Mouse (Mus musculus) CH12.LX (cell line): ENCODE data around the gene Pgam1. TPM values are rescaled to one million over a fixed set of nuclear protein-coding genes. Genes with fewer than 3 reads are reported as not detected.

Source experiments
- DNase-seq: peaks from one replicate; pipeline ENCODE4 v3.0.0-alpha.2; 2013; ENCODE audit errors: extremely low read depth
- H3K27ac ChIP-seq: 2 replicates; pipeline ENCODE4 v1.5.1; 2012; ENCODE audit warnings: low read depth, mild to moderate bottlenecking, control low read depth, moderate library complexity; ENCODE audit not compliant: insufficient read depth
- H3K27me3 ChIP-seq: replicated peaks from 2 replicates; pipeline ENCODE3; 2012; ENCODE audit warnings: inconsistent platforms
- H3K36me3 ChIP-seq, 2 experiments: replicated peaks in 1 of 2; 2 replicates each; pipeline versions ENCODE3 to v1.6.1; 2012; ENCODE audit warnings: inconsistent platforms in 1 of 2, low read length in 1 of 2, mild to moderate bottlenecking in 1 of 2, mixed read lengths in 1 of 2, moderate library complexity in 1 of 2; ENCODE audit not compliant: control insufficient read depth in 1 of 2, insufficient read depth in 1 of 2
- H3K4me1 ChIP-seq, 2 experiments: 2 replicates each; pipeline ENCODE4 v1.6.1; 2012; ENCODE audit warnings: inconsistent platforms in 1 of 2, moderate library complexity in 1 of 2; ENCODE audit not compliant: insufficient read depth in 2 of 2, control insufficient read depth in 1 of 2
- H3K4me2 ChIP-seq: 2 replicates; pipeline ENCODE4 v1.6.1; 2012; ENCODE audit warnings: low read depth, mild to moderate bottlenecking, control low read depth; ENCODE audit not compliant: poor library complexity, insufficient read depth, severe bottlenecking
- H3K4me3 ChIP-seq, 3 experiments: fragments of 150-350 bp in 1 of 3; sonication (generic) in 1 of 3; replicated peaks in 1 of 3; 2 replicates each; pipeline versions ENCODE3 to v1.5.1; 2011 to 2012; ENCODE audit warnings: low read depth in 2 of 3, low read length in 2 of 3, mild to moderate bottlenecking in 2 of 3, moderate library complexity in 2 of 3, control low read depth in 1 of 3, improper control_type of control experiment in 1 of 3, inconsistent platforms in 1 of 3, mixed read lengths in 1 of 3; ENCODE audit not compliant: poor library complexity in 1 of 3
- H3K79me2 ChIP-seq: replicated peaks from 2 replicates; pipeline ENCODE4 v1.6.1; 2012; ENCODE audit warnings: mild to moderate bottlenecking, moderate library complexity; ENCODE audit not compliant: control insufficient read depth, poor library complexity, insufficient read depth, severe bottlenecking; ENCODE audit errors: extremely low read depth
- H3K9ac ChIP-seq: 2 replicates; pipeline ENCODE4 v1.6.1; 2012; ENCODE audit warnings: low read depth, mild to moderate bottlenecking, control low read depth, moderate library complexity; ENCODE audit not compliant: insufficient read depth
- H3K9me3 ChIP-seq: replicated peaks from 2 replicates; pipeline ENCODE3; 2012; ENCODE audit warnings: low read length, inconsistent platforms, mixed read lengths
- BHLHE40 ChIP-seq: IDR thresholded peaks from 2 replicates; pipeline ENCODE4 v1.6.1; 2011; ENCODE audit warnings: mild to moderate bottlenecking, low read depth, low read length, improper control_type of control experiment
- CHD1 ChIP-seq: IDR thresholded peaks from 2 replicates; pipeline ENCODE4 v1.6.1; 2012; ENCODE audit warnings: low read depth, low read length, improper control_type of control experiment, inconsistent platforms
- CHD2 ChIP-seq: IDR thresholded peaks from 2 replicates; pipeline ENCODE4 v1.6.1; 2011; ENCODE audit warnings: low read length, improper control_type of control experiment
- CTCF ChIP-seq, 2 experiments: IDR thresholded peaks in 1 of 2; conservative IDR thresholded peaks in 1 of 2; 2 replicates each; pipeline ENCODE4 v1.5.1; 2011 to 2012; ENCODE audit warnings: low read depth in 2 of 2, low read length in 2 of 2, improper control_type of control experiment in 1 of 2, inconsistent platforms in 1 of 2, mild to moderate bottlenecking in 1 of 2, moderate library complexity in 1 of 2
- E2F4 ChIP-seq: IDR thresholded peaks from 2 replicates; pipeline ENCODE4 v1.6.1; 2011; ENCODE audit warnings: low read depth, low read length, improper control_type of control experiment; ENCODE audit not compliant: insufficient replicate concordance
- ELF1 ChIP-seq: IDR thresholded peaks from 2 replicates; pipeline ENCODE4 v1.6.1; 2014; ENCODE audit warnings: low read depth, mild to moderate bottlenecking, inconsistent platforms, low read length, improper control_type of control experiment
- EP300 ChIP-seq: IDR thresholded peaks from 2 replicates; pipeline ENCODE4 v1.6.1; 2011; ENCODE audit warnings: low read length, improper control_type of control experiment
- GABPA ChIP-seq: IDR thresholded peaks from 2 replicates; pipeline ENCODE4 v1.6.1; 2012; ENCODE audit warnings: low read depth, low read length, improper control_type of control experiment, inconsistent platforms; ENCODE audit not compliant: insufficient replicate concordance
- HCFC1 ChIP-seq: IDR thresholded peaks from 2 replicates; pipeline ENCODE4 v1.6.1; 2012; ENCODE audit warnings: low read depth, mild to moderate bottlenecking, inconsistent platforms, low read length, improper control_type of control experiment
- IRF4 ChIP-seq: IDR thresholded peaks from 2 replicates; pipeline ENCODE4 v1.6.1; 2014; ENCODE audit warnings: low read depth, mild to moderate bottlenecking, inconsistent platforms, low read length, improper control_type of control experiment
- JUN ChIP-seq: IDR thresholded peaks from 2 replicates; pipeline ENCODE4 v1.6.1; 2011; ENCODE audit warnings: low read depth, mild to moderate bottlenecking, low read length, improper control_type of control experiment, moderate library complexity; ENCODE audit not compliant: insufficient read depth
- JUND ChIP-seq: conservative IDR thresholded peaks from 2 replicates; pipeline ENCODE4 v1.6.1; 2011; ENCODE audit warnings: low read depth, low read length, improper control_type of control experiment
- KAT2A ChIP-seq: IDR thresholded peaks from 2 replicates; pipeline ENCODE4 v1.6.1; 2012; ENCODE audit warnings: low read length, improper control_type of control experiment, inconsistent platforms; ENCODE audit not compliant: insufficient replicate concordance
- MAX ChIP-seq: IDR thresholded peaks from 2 replicates; pipeline ENCODE4 v1.6.1; 2011; ENCODE audit warnings: low read length, improper control_type of control experiment
- MAZ ChIP-seq: IDR thresholded peaks from 2 replicates; pipeline ENCODE4 v1.6.1; 2012; ENCODE audit warnings: low read depth, mild to moderate bottlenecking, inconsistent platforms, low read length, improper control_type of control experiment, moderate library complexity
- MEF2A ChIP-seq: IDR thresholded peaks from 2 replicates; pipeline ENCODE4 v1.6.1; 2014; ENCODE audit warnings: low read depth, mild to moderate bottlenecking, inconsistent platforms, low read length, improper control_type of control experiment, borderline replicate concordance
- NRF1 ChIP-seq: IDR thresholded peaks from 2 replicates; pipeline ENCODE4 v1.6.1; 2014; ENCODE audit warnings: low read depth, mild to moderate bottlenecking, inconsistent platforms, low read length, improper control_type of control experiment, moderate library complexity
- POLR2A ChIP-seq: IDR thresholded peaks from 2 replicates; pipeline ENCODE4 v1.6.1; 2011; ENCODE audit warnings: low read depth, mild to moderate bottlenecking, improper control_type of control experiment, low read length
- POLR2AphosphoS2 ChIP-seq: IDR thresholded peaks from 2 replicates; pipeline ENCODE4 v1.6.1; 2011; ENCODE audit warnings: low read depth, low read length, improper control_type of control experiment
- RAD21 ChIP-seq: IDR thresholded peaks from 2 replicates; pipeline ENCODE4 v1.6.1; 2011; ENCODE audit warnings: low read depth, mild to moderate bottlenecking, low read length, improper control_type of control experiment, moderate library complexity
- RCOR1 ChIP-seq: conservative IDR thresholded peaks from 2 replicates; pipeline ENCODE4 v1.6.1; 2012; ENCODE audit warnings: low read depth, mild to moderate bottlenecking, inconsistent platforms, low read length, improper control_type of control experiment
- SIN3A ChIP-seq: IDR thresholded peaks from 2 replicates; pipeline ENCODE4 v1.6.1; 2012; ENCODE audit warnings: low read length, improper control_type of control experiment, inconsistent platforms
- TBP ChIP-seq: conservative IDR thresholded peaks from 2 replicates; pipeline ENCODE4 v1.6.1; 2011; ENCODE audit warnings: low read depth, low read length, improper control_type of control experiment
- TCF12 ChIP-seq: IDR thresholded peaks from 2 replicates; pipeline ENCODE4 v1.6.1; 2014; ENCODE audit warnings: low read depth, mild to moderate bottlenecking, inconsistent platforms, low read length, improper control_type of control experiment
- UBTF ChIP-seq: IDR thresholded peaks from 2 replicates; pipeline ENCODE4 v1.6.1; 2012; ENCODE audit warnings: low read depth, mild to moderate bottlenecking, inconsistent platforms, low read length, improper control_type of control experiment, moderate library complexity
- USF2 ChIP-seq: conservative IDR thresholded peaks from 2 replicates; pipeline ENCODE4 v1.6.1; 2011; ENCODE audit warnings: low read depth, low read length, improper control_type of control experiment
- ZC3H11A ChIP-seq: IDR thresholded peaks from 2 replicates; pipeline ENCODE4 v1.6.1; 2012; ENCODE audit warnings: low read depth, mild to moderate bottlenecking, inconsistent platforms, low read length, improper control_type of control experiment
- ZKSCAN1 ChIP-seq: IDR thresholded peaks from 2 replicates; pipeline ENCODE4 v1.6.1; 2012; ENCODE audit warnings: low read depth, inconsistent platforms, low read length, improper control_type of control experiment, borderline replicate concordance
- ZMIZ1 ChIP-seq: IDR thresholded peaks from 2 replicates; pipeline ENCODE4 v1.6.1; 2012; ENCODE audit warnings: low read depth, mild to moderate bottlenecking, inconsistent platforms, low read length, improper control_type of control experiment
- dilution Hi-C: fragments of 300-500 bp; cut with MboI; formaldehyde crosslinking; loops from 2 replicates; pipeline ENCODE4 v1.14.3; 2020; ENCODE audit warnings: low sequenced_read_pairs; ENCODE audit not compliant: extremely low pct_unique_long_range_greater_than_20kb, extremely low pct_ligation_motif_present
- in situ Hi-C: fragments of 300-500 bp; cut with MboI; formaldehyde crosslinking; loops from 3 replicates; pipeline ENCODE4 v1.14.3; 2019; ENCODE audit warnings: low sequenced_read_pairs, low pct_ligation_motif_present, low pct_unique_long_range_greater_than_20kb, mixed read lengths
- polyA plus RNA-seq: library from polyadenylated mRNA; unstranded; fragments of >175 nt; gene quantifications from 2 replicates; pipeline ENCODE4 v1.2.1, GENCODE M21; 2012; ENCODE audit warnings: low read depth; ENCODE audit not compliant: insufficient read length
- total RNA-seq, 2 experiments: library from RNA; depleted of rRNA; stranded (reverse); fragments of 300-350 nt in 1 of 2; fragments of >200 nt in 1 of 2; gene quantifications; 2 replicates each; pipeline ENCODE4 v1.2.3; 2012 to 2014

Gene Pgam1
- total and polyA plus RNA-seq, 3 experiments, result 870 to 1,507 (median 928) TPM

DNA sequence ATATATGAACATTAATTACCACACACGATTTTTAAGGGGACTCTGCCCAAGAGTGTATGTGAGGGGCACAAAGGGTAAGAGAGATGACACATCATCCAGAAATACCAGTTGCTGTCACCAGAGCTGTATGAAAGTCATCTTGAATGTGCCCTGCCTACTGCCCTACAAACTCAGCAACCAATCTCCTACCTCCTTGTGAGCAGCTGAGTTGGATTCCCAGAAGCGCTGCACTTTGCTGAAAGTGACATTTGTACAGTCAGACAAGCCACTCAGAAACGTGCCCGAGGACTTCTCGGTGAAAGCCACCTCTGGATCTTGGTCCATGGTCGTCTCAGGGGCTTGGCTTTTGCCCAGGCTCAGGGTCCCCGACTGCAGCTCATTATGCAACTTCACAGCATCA is 16.8 kb upstream of the Pgam1 start:
- H3K4me2 ChIP-seq, result peak overlapping the region; percentile 85
- peak overlapping the region; percentile 82 to 93 (median 90) for H3K4me3 ChIP-seq
- DNase-seq, result peak; percentile 44
- peaks cover 19% of the 10 kb centered on the region for H3K79me2 ChIP-seq
- dilution Hi-C loops, result no loop called here
- H3K27ac ChIP-seq, result no peak overlapping the region
- peaks cover 22 to 37% of the 10 kb centered on the region in 2 experiments for H3K36me3 ChIP-seq
- H3K9me3 ChIP-seq, result no peaks in the 10 kb centered on the region
- peaks cover 7 to 27% of the 10 kb centered on the region in 2 experiments for H3K4me1 ChIP-seq
- TF ChIP-seq TBP, result no peak
- TF ChIP-seq ELF1, result no peak
- TF ChIP-seq BHLHE40, result no peak
- TF ChIP-seq RAD21, result no peak
- TF ChIP-seq CHD2, result no peak
- no peak for TF ChIP-seq POLR2AphosphoS2
- no peak for TF ChIP-seq MEF2A
- no peak for TF ChIP-seq E2F4
- no peak for TF ChIP-seq MAX
- no peak for TF ChIP-seq ZKSCAN1
- no peak for TF ChIP-seq GABPA
- in situ Hi-C loops, result loop anchor here (10.0 kb wide), 1 partner anchor 50 kb away; the partner anchor contains the start of gene Frat2
- H3K9ac ChIP-seq, result peak overlapping the region; percentile 36
- no peaks in the 10 kb centered on the region for H3K27me3 ChIP-seq

DNA sequence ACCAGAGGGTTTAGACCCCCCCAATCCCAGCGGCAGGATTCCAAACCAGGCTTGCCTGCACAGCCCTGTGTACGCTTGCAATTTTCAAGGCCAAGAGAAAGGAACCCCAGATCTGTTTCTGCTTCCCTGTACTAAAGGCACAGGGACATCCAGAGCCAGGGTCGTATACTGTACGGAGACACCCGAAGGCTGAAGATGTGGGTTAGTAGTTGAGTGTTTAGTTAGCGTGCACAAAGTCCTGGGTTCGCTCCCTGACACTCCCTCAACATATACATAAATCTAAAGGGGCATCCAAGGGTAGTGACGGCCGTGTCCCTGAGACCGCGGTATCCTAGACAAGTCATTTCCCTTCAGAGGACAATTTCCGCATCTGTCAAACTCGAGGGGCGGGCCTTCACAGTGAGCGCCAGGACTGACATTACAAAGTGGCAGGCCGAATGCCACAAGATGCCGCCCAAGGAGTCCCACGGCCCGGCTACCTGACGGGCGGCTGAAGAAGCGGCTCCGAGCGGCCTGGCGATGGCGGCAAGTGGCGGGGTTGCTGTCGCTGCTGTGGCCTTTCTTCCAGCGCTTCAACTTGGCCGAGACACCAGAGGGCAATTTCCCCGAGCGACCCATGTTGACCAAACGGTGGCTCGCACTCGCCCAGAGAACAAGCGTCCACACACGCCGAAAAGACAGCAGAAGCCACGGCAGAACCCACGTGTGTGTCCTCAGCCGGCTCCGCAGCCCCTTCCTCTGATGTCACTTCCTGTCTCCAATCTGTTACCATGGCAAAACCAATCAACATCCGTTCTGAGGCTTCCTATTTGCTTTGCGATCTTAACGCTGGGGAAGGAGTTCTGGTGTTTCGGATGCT is 16.0 kb upstream of the Pgam1 start, which contains the start of gene Rrp12:
TSS of gene Rrp12 (minus strand) at position 714 of the 859 bp plus-strand sequence.
- dilution Hi-C loops, result no loop called here
- Histone ChIP-seq H3K9me3 (no peaks in the 10 kb centered on the region), H3K4me1 (peaks cover 7 to 34% of the 10 kb centered on the region in 2 experiments), H3K27ac (peak within 1 kb of the TSS; percentile 20; the same call in 1 of the 2 replicates), H3K9ac (peak within 1 kb of the TSS; percentile 64), H3K4me2 (peak within 1 kb of the TSS; percentile 86), H3K36me3 (peaks cover 16 to 30% of the 10 kb centered on the region in 2 experiments), H3K79me2 (peaks cover 19% of the 10 kb centered on the region), H3K27me3 (no peaks in the 10 kb centered on the region), H3K4me3 (peak within 1 kb of the TSS; percentile 82 to 93 (median 90))
- peak; percentile 95 for DNase-seq
- in situ Hi-C loops, result loop anchor here (10.0 kb wide), 1 partner anchor 51 kb away; the partner anchor contains the start of gene Frat2
- TF ChIP-seq HCFC1 (peak; percentile 83), KAT2A (0 out of 2 replicates have a peak, but pooled peaks have one; percentile 12), ELF1 (peak; percentile 78), SIN3A (peak; percentile 100), POLR2AphosphoS2 (no peak; the same call in 1 of the 2 replicates), JUN (no peak), CTCF (conservative IDR thresholded peaks at IDR 0.05 in 1 of 2, IDR thresholded peaks at IDR 0.05 in 1 of 2; ENCODE audit: low read depth in 2 of 2, low read length in 2 of 2) (no peak), MAZ (peak; percentile 42; the same call in 1 of the 2 replicates), POLR2A (peak; percentile 87), USF2 (no peak), JUND (peak; percentile 37; the same call in 1 of the 2 replicates), NRF1 (0 out of 2 replicates have a peak, but pooled peaks have one; percentile 22), MAX (peak; percentile 99), UBTF (0 out of 2 replicates have a peak, but pooled peaks have one; percentile 40), GABPA (no peak), RCOR1 (no peak), CHD1 (no peak), IRF4 (0 out of 2 replicates have a peak, but pooled peaks have one; percentile 13), ZMIZ1 (peak; percentile 57; the same call in 1 of the 2 replicates), TCF12 (0 out of 2 replicates have a peak, but pooled peaks have one; percentile 18), RAD21 (no peak), BHLHE40 (no peak), ZC3H11A (no peak), EP300 (no peak)
